Mouse (Mus musculus) v-Abl transformed pro-B cells (cell line): Measurements from ENCODE around the gene Pid1.
"Not testable (repeated sequence)": the region's sequence is repeated elsewhere in the genome, so short reads cannot be mapped to it uniquely, and the experiment has no call there.

ENCODE experiments used
- in situ Hi-C, 2 experiments: fragments of 400-800 bp; cut with MboI; formaldehyde crosslinking; loops; one replicate each; pipeline ENCODE4 v1.15.1; 2025; ENCODE audit not compliant: unreplicated experiment in 2 of 2

The Pid1 gene

GRCm38 (mm10) chr1:84278359-84279255, 85.4 kb downstream of the Pid1 start:
- in situ Hi-C loops: no loop called here

GRCm38 (mm10) chr1:84272951-84273350, 91.0 kb downstream of the Pid1 start:
- in situ Hi-C loops: no loop called here

GRCm38 (mm10) chr1:84271712-84272200, 92.2 kb downstream of the Pid1 start:
- in situ Hi-C loops: no loop called here

GRCm38 (mm10) chr1:84257656-84258055, 106.3 kb downstream of the Pid1 start:
- in situ Hi-C loops: no loop called here

- in situ Hi-C loops: no loop called here
These were observed 109.6 kb downstream of the Pid1 start for GRCm38 (mm10) chr1:84254361-84254760.

- in situ Hi-C loops: no loop called here
These were observed 110.1 kb downstream of the Pid1 start for GRCm38 (mm10) chr1:84253838-84254237.

- in situ Hi-C loops: no loop called here
These were observed 112.8 kb downstream of the Pid1 start for GRCm38 (mm10) chr1:84251205-84251604.

- in situ Hi-C loops: no loop called here
These were observed 113.2 kb downstream of the Pid1 start for GRCm38 (mm10) chr1:84250770-84251169.

GRCm38 (mm10) chr1:84249772-84250338, 114.1 kb downstream of the Pid1 start:
- in situ Hi-C loops: no loop called here

GRCm38 (mm10) chr1:84247111-84247510, 116.9 kb downstream of the Pid1 start:
- in situ Hi-C loops: no loop called here

- in situ Hi-C loops: no loop called here
These were observed 122.7 kb downstream of the Pid1 start for GRCm38 (mm10) chr1:84241192-84241828.

GRCm38 (mm10) chr1:84240203-84240602, 123.8 kb downstream of the Pid1 start:
- in situ Hi-C loops: no loop called here

- in situ Hi-C loops: no loop called here
These were observed 133.5 kb downstream of the Pid1 start for GRCm38 (mm10) chr1:84230431-84230830.

GRCm38 (mm10) chr1:84225626-84226025, 138.4 kb downstream of the Pid1 start:
- in situ Hi-C loops: no loop called here

- in situ Hi-C loops: no loop called here
These were observed 141.9 kb downstream of the Pid1 start for GRCm38 (mm10) chr1:84222051-84222450.

- in situ Hi-C loops: no loop called here
These were observed 145.4 kb downstream of the Pid1 start for GRCm38 (mm10) chr1:84218605-84219004.

- in situ Hi-C loops: no loop called here
These were observed 146.2 kb downstream of the Pid1 start for GRCm38 (mm10) chr1:84217777-84218176.

- in situ Hi-C loops: no loop called here
These were observed 152.5 kb downstream of the Pid1 start for GRCm38 (mm10) chr1:84211507-84211906.

- in situ Hi-C loops: not testable (repeated sequence)
These were observed 158.2 kb downstream of the Pid1 start for GRCm38 (mm10) chr1:84205746-84206145.

GRCm38 (mm10) chr1:84203494-84203893, 160.5 kb downstream of the Pid1 start:
- in situ Hi-C loops: no loop called here

- in situ Hi-C loops: no loop called here
These were observed 164.1 kb downstream of the Pid1 start for GRCm38 (mm10) chr1:84199890-84200289.
